Mouse (Mus musculus) stomach, postnatal 0 days (tissue): ENCODE measurements around the gene Kremen1.

Source experiments
- CTCF ChIP-seq: IDR thresholded peaks from 2 replicates; pipeline ENCODE4 v1.5.1; 2016; ENCODE audit warnings: antibody characterized with exemption, low read depth, mild to moderate bottlenecking, moderate library complexity
- EP300 ChIP-seq: optimal IDR thresholded peaks from 2 replicates; pipeline ENCODE3; 2016; ENCODE audit warnings: antibody characterized with exemption

DNA sequence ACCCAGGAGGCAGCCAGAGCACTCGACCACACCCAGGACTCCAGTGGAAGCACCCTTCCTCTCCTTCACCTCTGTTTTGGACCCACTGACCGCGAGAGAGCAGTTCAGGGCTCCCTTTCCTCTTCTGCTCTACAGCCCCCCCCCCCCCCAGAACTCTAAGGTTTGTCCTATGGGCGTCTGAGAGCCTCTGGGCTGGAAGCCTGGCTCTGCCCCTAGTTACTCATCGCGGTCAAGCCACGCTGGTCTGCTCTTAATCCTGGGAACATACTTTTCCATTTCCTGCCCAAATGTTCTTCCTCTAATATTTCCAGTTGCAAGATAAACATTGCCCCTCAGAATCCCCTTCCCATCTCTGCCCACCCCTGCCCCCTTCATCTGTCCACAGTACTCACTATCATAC, 15.9 kb downstream of the Kremen1 start:
- TF ChIP-seq EP300 (no peak), CTCF (no peak)
